8 mouse cellular contexts compared by ENCODE assay signal in the genomic region with DNA sequence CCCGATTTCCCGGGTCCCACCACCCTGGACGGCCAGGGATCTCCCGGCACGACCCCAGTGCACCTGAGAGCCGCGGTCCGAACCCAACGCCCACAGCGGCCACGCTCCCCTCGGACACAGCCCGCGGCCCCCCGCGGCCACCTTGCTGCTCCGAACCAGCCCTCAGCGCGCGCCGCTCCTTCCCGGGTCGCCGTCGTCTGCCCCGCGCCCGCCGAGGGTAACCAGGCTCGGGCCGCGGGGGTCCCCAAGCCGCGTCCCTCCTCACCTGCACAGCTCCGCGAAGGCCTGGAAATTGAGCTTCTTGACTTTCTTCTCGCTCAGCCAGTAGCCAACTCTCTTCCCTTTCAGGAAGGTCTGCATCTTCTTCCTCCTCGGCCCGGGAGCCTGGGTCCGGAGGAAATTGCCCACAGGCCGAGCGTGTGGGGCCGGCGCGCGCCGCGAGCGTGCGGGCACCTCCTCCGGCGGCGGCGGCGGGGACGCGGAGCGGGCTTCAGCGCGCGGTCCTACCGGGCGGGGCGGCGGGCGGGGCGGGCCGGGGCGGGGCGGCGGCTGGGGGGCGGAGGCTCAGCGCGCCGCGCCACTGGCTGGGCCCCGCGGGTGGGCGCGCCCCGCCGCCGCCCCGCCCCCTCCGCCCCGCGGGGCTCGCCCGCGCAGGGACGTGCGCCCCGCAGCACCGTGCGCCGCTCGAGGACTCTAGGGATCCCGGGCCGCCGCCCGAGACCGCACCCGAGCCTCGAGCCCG. TPM values are rescaled to one million over a fixed set of nuclear protein-coding genes. Genes with fewer than 3 reads are reported as not detected.
DNase-seq lines count a peak whose midpoint lies in the region; ATAC-seq and TF ChIP-seq lines count a peak whose summit lies in the region.

TSS of gene Itpk1 (minus strand) at position 474 of the 742 bp plus-strand sequence.

- peak; percentile 84 for ATAC-seq in intestine, postnatal 0 days
- peak; percentile 91 for ATAC-seq in limb, embryonic 14.5 days (ENCODE audit: low FRiP score, low read depth)
- ATAC-seq in midbrain, embryonic 14.5 days (ENCODE audit: low FRiP score, low TSS enrichment), result peak; percentile 84

- H3K4me2 ChIP-seq in intestine, postnatal 0 days (replicated peaks; ENCODE audit: low read depth), result peak within 1 kb of the TSS; percentile 93
- H3K4me2 ChIP-seq in limb, embryonic 14.5 days (replicated peaks; ENCODE audit: low read depth, low read length, severe bottlenecking), result peak within 1 kb of the TSS; percentile 94
- H3K4me2 ChIP-seq in midbrain, embryonic 14.5 days (ENCODE audit: low read length), result peak within 1 kb of the TSS; percentile 79

- intact Hi-C loops in heart, postnatal 25 days (cut with DNase I), result no loop called here
- intact Hi-C loops in gastrocnemius, adult 2 months (cut with DNase I), result loop anchor here (5.0 kb wide), 2 partner anchors 82 to 1927 kb away; partner anchors contain the start of gene Dglucy

- TF ChIP-seq POLR2A in limb, embryonic 14.5 days (IDR thresholded peaks at IDR 0.05; ENCODE audit: borderline replicate concordance, extremely low read depth, insufficient read depth, insufficient read length), result no peak

- 5% methylated on average over 105 of the region's 105 CpGs for WGBS in heart, embryonic 10.5 days
- WGBS in intestine, postnatal 0 days, result under 1% methylated on average over 72 of the region's 105 CpGs
- WGBS in limb, embryonic 14.5 days, result under 1% methylated on average over 29 of the region's 105 CpGs
- under 1% methylated on average over 77 of the region's 105 CpGs for WGBS in midbrain, embryonic 14.5 days

- no peaks in the 10 kb centered on the region for H3K9me3 ChIP-seq in heart, embryonic 10.5 days
- H3K9me3 ChIP-seq in intestine, postnatal 0 days (ENCODE audit: control insufficient read depth), result no peaks in the 10 kb centered on the region
- H3K9me3 ChIP-seq in limb, embryonic 14.5 days (ENCODE audit: control insufficient read depth, low read length), result no peaks in the 10 kb centered on the region
- H3K9me3 ChIP-seq in midbrain, embryonic 14.5 days (ENCODE audit: control insufficient read depth, low read length), result no peaks in the 10 kb centered on the region

- peak within 1 kb of the TSS; percentile 94 for H3K27ac ChIP-seq in heart, embryonic 10.5 days
- peak within 1 kb of the TSS; percentile 92 for H3K27ac ChIP-seq in gastrocnemius, adult 2 months
- H3K27ac ChIP-seq in intestine, postnatal 0 days (ENCODE audit: low read depth, low read length), result peak within 1 kb of the TSS; percentile 97
- peak within 1 kb of the TSS; percentile 70; the same call in 1 of the 2 replicates for H3K27ac ChIP-seq in limb, embryonic 14.5 days (replicated peaks; ENCODE audit: low read depth, low read length)
- peak within 1 kb of the TSS; percentile 89 for H3K27ac ChIP-seq in midbrain, embryonic 14.5 days (replicated peaks; ENCODE audit: low read depth, low read length)

- peaks cover 39% of the 10 kb centered on the region for H3K4me1 ChIP-seq in heart, embryonic 10.5 days
- H3K4me1 ChIP-seq in intestine, postnatal 0 days (replicated peaks; ENCODE audit: control insufficient read depth, insufficient read depth, low read length), result peaks cover 17% of the 10 kb centered on the region
- H3K4me1 ChIP-seq in limb, embryonic 14.5 days (ENCODE audit: control insufficient read depth, insufficient read depth, low read length), result peaks cover 28% of the 10 kb centered on the region
- peaks cover 28% of the 10 kb centered on the region for H3K4me1 ChIP-seq in midbrain, embryonic 14.5 days (ENCODE audit: control insufficient read depth, insufficient read depth, low read length)

- H3K9ac ChIP-seq in intestine, postnatal 0 days (ENCODE audit: low read depth, low read length), result peak within 1 kb of the TSS; percentile 93
- peak within 1 kb of the TSS; percentile 87 for H3K9ac ChIP-seq in limb, embryonic 14.5 days (ENCODE audit: low read depth, low read length, severe bottlenecking)
- H3K9ac ChIP-seq in midbrain, embryonic 14.5 days (replicated peaks; ENCODE audit: low read length), result peak within 1 kb of the TSS; percentile 73

- H3K36me3 ChIP-seq in heart, embryonic 10.5 days, result no peaks in the 10 kb centered on the region
- no peaks in the 10 kb centered on the region for H3K36me3 ChIP-seq in intestine, postnatal 0 days (ENCODE audit: control insufficient read depth, insufficient read depth)
- no peaks in the 10 kb centered on the region for H3K36me3 ChIP-seq in limb, embryonic 14.5 days (ENCODE audit: control insufficient read depth, insufficient read depth, low read length)
- no peaks in the 10 kb centered on the region for H3K36me3 ChIP-seq in midbrain, embryonic 14.5 days (ENCODE audit: control insufficient read depth, insufficient read depth, low read length)
- no peaks in the 10 kb centered on the region for H3K36me3 ChIP-seq in splenic B cell, adult 2 months (ENCODE audit: control insufficient read depth, insufficient read depth, low read length, poor library complexity, severe bottlenecking)

- no peak for TF ChIP-seq CTCF in gastrocnemius, adult 2 months (IDR thresholded peaks at IDR 0.05)
- TF ChIP-seq CTCF in intestine, postnatal 0 days (IDR thresholded peaks at IDR 0.05; ENCODE audit: low read depth), result no peak

- peaks cover 17% of the 10 kb centered on the region; the same call in 1 of the 2 replicates for H3K27me3 ChIP-seq in heart, embryonic 10.5 days (ENCODE audit: insufficient read depth, poor library complexity, severe bottlenecking)
- no peaks in the 10 kb centered on the region for H3K27me3 ChIP-seq in intestine, postnatal 0 days (replicated peaks; ENCODE audit: control insufficient read depth, insufficient read depth, low read length)
- no peaks in the 10 kb centered on the region for H3K27me3 ChIP-seq in limb, embryonic 14.5 days (ENCODE audit: control insufficient read depth, insufficient read depth, low read length)
- no peaks in the 10 kb centered on the region for H3K27me3 ChIP-seq in midbrain, embryonic 14.5 days (ENCODE audit: control insufficient read depth, insufficient read depth, low read length)
- no peaks in the 10 kb centered on the region for H3K27me3 ChIP-seq in splenic B cell, adult 2 months (ENCODE audit: control insufficient read depth, insufficient read depth, low read length, poor library complexity, severe bottlenecking)

- H3K4me3 ChIP-seq in heart, embryonic 10.5 days, result peak within 1 kb of the TSS; percentile 82
- H3K4me3 ChIP-seq in gastrocnemius, adult 2 months, result peak within 1 kb of the TSS; percentile 97
- H3K4me3 ChIP-seq in intestine, postnatal 0 days (ENCODE audit: low read depth, low read length), result peak within 1 kb of the TSS; percentile 82
- peak within 1 kb of the TSS; percentile 75 for H3K4me3 ChIP-seq in limb, embryonic 14.5 days (replicated peaks; ENCODE audit: low read length)
- peak within 1 kb of the TSS; percentile 67 for H3K4me3 ChIP-seq in midbrain, embryonic 14.5 days (replicated peaks; ENCODE audit: low read depth, low read length)

- no peak for DNase-seq in heart, embryonic 10.5 days (ENCODE audit: low spot score)
- DNase-seq in heart, postnatal 25 days (ENCODE audit: low spot score), result no peak
- DNase-seq in cerebellum, postnatal 14 days, result peak; percentile 68 to 76
- peak; percentile 83 for DNase-seq in gastrocnemius, adult 2 months
- peak; percentile 38 for DNase-seq in limb, embryonic 14.5 days (ENCODE audit: low spot score)
- peak; percentile 88 for DNase-seq in midbrain, embryonic 14.5 days
- DNase-seq in splenic B cell, adult 2 months (ENCODE audit: low read depth, low spot score), result peak; percentile 72

RNA-seq across cellular contexts. Expression of gene Itpk1, which starts in this region (rescaled TPM):
- polyA plus RNA-seq in heart, embryonic 10.5 days (2016; fragmentation: Nextera tagmentation; extraction: Ambion mirVana), result 3.5 and 4.8 TPM in 2 replicates
- total RNA-seq in heart, postnatal 25 days (2021), result 1 to 10 TPM; 8.3 to 8.9 TPM
- 1 to 10 TPM; 6.5 to 6.6 TPM for total RNA-seq in gastrocnemius, adult 2 months (2021)
- 56.3 and 57.4 TPM in 2 replicates for polyA plus RNA-seq in intestine, postnatal 0 days (2015; fragmentation: Nextera tagmentation; extraction: Ambion mirVana)
- polyA plus RNA-seq in limb, embryonic 14.5 days (2012; rRNA removed), result 10.3 and 12.3 TPM in 2 replicates
- polyA plus RNA-seq in limb, embryonic 14.5 days (2014; fragmentation: Nextera tagmentation; extraction: Ambion mirVana), result 8.3 and 9.1 TPM in 2 replicates
- 24.0 and 30.1 TPM in 2 replicates for polyA plus RNA-seq in midbrain, embryonic 14.5 days (2014; fragmentation: Nextera tagmentation; extraction: Ambion mirVana)

Comparison
In these comparisons a context has a peak if more than half of its experiments do, and no peak if none do; other contexts are left out.
1. DNase-seq: peak in cerebellum, postnatal 14 days (2 of 2), gastrocnemius, adult 2 months (single experiment), limb, embryonic 14.5 days (single experiment), midbrain, embryonic 14.5 days (single experiment) and splenic B cell, adult 2 months (single experiment); none in heart, embryonic 10.5 days (single experiment) and heart, postnatal 25 days (single experiment).
2. Peak in every context shown above with its lines, with median percentiles within 50 percentile points of each other: H3K27ac ChIP-seq, H3K4me3 ChIP-seq, ATAC-seq, H3K4me2 ChIP-seq and H3K9ac ChIP-seq.